Mouse (Mus musculus): ENCODE measurements around the gene Prcp. TPM values are rescaled to one million over a fixed set of nuclear protein-coding genes. Genes with fewer than 3 reads are reported as not detected.

The Prcp gene
- 10 to 100 TPM in 1 of 2 experiments, 1 to 10 TPM in 1; 8.8 to 10.9 TPM for total RNA-seq (2021)
- long read RNA-seq, experiment 1, transcript Prcp-201 (9 exons, 2,967 nt), result major isoform, 10 of 13 reads
- long read RNA-seq, experiment 1, partial matches to known transcripts, result 0 of 13 reads
- long read RNA-seq, experiment 1, other reads (novel, unspliced or antisense), result 0 of 13 reads
- long read RNA-seq, experiment 2, transcript Prcp-201 (9 exons, 2,967 nt), result major isoform, 8 of 11 reads
- long read RNA-seq, experiment 2, partial matches to known transcripts, result 0 of 11 reads
- long read RNA-seq, experiment 2, other reads (novel, unspliced or antisense), result 2 of 11 reads

GRCm38 (mm10) chr7:92874116-92874675 lies at the start of gene Prcp, which contains the start of gene Ddias:
Prcp (plus strand) TSS chr7:92874470.
Ddias (minus strand) TSS chr7:92874247.
- peak; percentile 92 to 96 for DNase-seq (ENCODE audit: low spot score in 2 of 2)

DNA sequence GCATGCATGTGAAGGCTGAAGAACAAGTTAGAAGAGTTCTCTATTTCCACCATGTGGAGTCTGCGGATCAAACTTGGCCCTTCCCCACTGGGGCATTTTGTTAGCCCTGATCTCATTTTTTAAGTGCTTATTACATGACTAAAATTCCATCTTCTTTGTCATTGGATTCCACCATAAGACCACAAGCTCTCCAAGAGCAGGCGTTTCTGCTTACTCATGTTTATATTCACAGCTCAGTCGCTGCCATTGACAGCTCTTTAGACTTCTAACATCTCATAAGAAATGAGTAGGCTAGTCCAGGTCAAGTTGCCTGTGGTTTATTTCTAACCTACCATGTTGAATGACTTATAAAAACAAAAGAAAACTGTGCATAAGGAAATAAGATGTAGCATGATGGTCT lies 48.0 kb upstream of the Prcp start:
- no peak for DNase-seq (ENCODE audit: low spot score in 2 of 2)

DNA sequence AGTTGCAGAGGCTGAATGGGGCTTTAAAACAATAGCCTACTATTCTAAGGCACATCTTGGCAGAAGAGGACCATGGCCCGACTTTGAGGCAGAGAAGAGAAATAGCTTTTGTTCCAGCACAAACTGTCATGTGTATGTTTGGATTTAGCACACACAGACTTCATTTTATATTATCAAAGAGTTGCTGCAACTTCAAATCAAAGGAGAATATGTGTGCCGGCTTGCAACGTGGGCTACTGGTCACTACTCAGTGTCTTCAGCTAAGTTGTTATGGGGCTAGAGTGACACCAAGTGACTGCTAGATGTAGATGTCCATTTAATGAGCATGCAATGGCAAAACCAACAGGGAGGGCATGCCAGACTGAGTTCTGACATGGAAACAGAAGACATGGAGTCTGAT lies 46.3 kb upstream of the Prcp start:
- DNase-seq (ENCODE audit: low spot score in 2 of 2), result no peak

DNA sequence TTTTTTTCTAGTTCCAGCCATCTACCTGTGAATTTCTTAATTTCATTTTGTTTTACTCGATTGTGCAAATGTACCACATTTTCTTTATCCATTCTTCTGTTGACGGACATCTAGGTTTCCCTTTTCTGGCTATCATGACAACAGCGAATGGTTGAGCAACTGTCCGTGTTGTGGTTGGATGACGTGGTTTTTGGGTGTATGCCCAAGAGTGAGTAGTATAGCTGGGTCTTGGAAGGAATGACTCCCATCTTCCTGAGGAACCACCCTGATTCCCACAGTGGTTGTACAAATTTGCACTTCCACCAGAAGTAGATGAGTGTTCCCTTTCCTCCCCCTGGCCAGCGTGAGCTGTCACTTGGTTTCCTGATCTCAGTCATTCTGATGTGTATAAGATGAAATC lies 41.9 kb upstream of the Prcp start:
- no peak for DNase-seq (ENCODE audit: low spot score in 2 of 2)

GRCm38 (mm10) chr7:92834391-92834790 lies 39.9 kb upstream of the Prcp start:
- no peak for DNase-seq (ENCODE audit: low spot score in 2 of 2)

DNA sequence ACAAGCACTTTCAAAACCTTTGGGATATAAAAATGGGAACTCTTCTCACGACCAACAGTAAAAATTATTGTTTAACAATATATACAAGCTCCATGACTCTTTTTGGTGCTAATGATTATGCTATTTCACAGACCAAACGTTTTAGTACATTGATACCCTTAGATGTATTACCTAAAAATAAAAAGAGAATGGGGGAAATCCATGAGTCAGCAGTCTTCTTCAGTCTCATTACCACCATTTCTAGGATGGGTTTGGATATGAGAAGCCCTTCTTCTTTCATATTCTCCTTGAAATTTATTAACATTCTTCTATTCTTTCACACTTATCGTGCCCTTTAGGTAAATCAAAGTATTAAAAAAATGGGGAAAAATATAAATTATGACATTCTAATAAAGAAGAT lies 37.8 kb upstream of the Prcp start:
- no peak for DNase-seq (ENCODE audit: low spot score in 2 of 2)

DNA sequence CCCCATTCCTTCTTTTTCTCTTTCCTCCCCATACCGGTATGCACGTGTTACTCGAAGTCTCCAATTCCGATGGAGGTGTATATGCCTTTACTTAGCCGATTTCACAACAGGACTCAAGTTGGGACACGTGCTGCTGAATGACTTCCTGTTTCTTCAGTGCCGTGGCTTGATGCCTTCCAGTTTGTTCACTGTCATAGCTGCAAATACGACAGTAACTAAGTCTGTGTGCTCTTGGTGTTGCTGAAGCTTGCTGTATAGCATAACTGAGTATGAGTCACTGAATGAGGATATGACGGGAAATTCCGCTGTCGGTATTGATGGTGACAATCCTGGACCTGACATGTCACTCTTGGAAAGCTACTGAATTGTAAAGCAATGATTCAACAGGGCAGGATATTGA lies 37.0 kb upstream of the Prcp start:
- DNase-seq (ENCODE audit: low spot score in 2 of 2), result no peak

GRCm38 (mm10) chr7:92837907-92838306 lies 36.4 kb upstream of the Prcp start:
- DNase-seq (ENCODE audit: low spot score in 2 of 2), result no peak

GRCm38 (mm10) chr7:92842254-92842653 lies 32.0 kb upstream of the Prcp start:
- DNase-seq (ENCODE audit: low spot score in 2 of 2), result no peak

DNA sequence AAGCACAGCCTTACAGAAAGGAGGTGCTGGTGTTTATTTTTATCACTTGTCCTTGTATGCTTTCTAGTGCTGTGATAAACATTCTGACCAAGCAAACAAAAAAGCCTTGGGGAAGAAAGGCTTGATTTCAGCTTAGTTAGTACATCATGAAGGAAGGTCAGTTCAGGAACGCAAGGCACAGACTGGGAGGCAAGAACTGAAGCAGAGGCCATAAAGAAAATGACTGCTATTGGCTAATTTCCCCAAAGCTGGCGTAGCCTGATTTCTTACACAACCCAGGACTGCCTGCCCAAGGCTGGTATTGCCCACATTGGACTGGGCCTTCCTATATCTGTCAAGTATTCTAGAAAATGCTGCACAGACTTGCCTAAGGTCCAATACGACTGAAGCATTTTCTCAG lies 26.0 kb upstream of the Prcp start:
- DNase-seq (ENCODE audit: low spot score in 2 of 2), result no peak

- peak in 1 of 2 experiments; percentile 55 for DNase-seq (ENCODE audit: low spot score in 2 of 2)
Observed at GRCm38 (mm10) chr7:92866526-92866925, 7.7 kb upstream of the Prcp start.

DNA sequence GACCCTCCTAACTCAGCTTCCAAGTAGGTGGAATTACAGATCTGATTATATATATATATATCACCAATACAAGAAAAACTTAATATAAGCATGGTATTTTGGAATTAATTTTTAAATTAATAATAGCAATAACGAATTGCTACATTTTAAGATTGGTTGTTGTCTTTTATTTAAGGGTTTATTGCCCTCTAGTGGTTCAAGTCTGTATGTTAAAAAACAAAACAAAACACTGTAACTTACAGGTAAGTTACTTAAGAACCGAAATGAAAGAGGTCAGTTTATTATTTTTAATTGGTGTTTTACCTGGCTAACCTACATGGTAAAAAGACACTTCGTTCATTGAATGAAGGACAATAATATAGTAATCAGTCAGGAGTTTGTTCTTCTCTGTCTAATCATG lies 4.1 kb upstream of the Prcp start:
- DNase-seq (ENCODE audit: low spot score in 2 of 2), result no peak

DNA sequence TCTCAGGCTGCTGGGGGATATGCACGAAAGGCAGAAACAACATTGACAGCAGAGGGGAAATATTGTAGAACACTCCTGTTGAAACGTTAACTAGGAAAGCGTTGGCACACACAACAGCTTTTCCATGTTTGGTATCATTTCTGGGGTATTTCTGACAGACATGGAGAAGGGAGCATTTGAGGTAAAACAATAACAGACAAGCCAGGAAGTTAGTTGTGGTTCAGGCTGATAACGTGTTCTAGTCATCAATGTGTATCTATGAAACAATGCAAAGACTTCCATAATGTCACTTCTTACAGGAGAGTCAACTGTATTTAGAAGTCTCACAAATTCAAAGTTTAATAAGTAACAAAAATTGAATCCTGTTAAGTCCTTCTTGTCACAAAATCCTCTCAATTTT lies 2.7 kb upstream of the Prcp start:
- DNase-seq (ENCODE audit: low spot score in 2 of 2), result no peak

- peak; percentile 83 to 88 for DNase-seq (ENCODE audit: low spot score in 2 of 2)
Observed at GRCm38 (mm10) chr7:92874761-92875408, 615 bp downstream of the Prcp start.

GRCm38 (mm10) chr7:92876066-92876465 lies 1.8 kb downstream of the Prcp start:
- DNase-seq (ENCODE audit: low spot score in 2 of 2), result no peak

DNA sequence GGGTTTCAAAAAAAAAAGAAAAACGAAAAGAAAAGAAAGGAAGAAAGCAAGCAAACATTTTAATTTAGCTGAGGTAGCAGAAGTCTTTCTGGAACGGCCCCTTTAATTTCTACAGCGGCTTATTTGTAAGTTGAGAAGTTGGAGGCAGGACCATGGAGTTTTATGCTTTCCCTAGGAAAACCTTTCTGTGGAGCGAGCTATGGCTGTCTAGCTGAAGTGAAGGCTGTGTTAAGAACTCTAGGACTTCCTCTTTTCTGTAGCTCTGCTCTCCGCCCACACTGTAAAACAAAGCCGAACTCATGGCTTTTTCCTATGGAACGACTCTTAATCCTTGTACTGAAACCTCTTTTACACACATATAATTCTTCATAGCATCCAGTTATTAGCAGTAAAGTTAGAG lies 2.3 kb downstream of the Prcp start:
- DNase-seq (ENCODE audit: low spot score in 2 of 2), result no peak

- DNase-seq (ENCODE audit: low spot score in 2 of 2), result no peak
Observed at GRCm38 (mm10) chr7:92878575-92879285, 4.5 kb downstream of the Prcp start.

DNA sequence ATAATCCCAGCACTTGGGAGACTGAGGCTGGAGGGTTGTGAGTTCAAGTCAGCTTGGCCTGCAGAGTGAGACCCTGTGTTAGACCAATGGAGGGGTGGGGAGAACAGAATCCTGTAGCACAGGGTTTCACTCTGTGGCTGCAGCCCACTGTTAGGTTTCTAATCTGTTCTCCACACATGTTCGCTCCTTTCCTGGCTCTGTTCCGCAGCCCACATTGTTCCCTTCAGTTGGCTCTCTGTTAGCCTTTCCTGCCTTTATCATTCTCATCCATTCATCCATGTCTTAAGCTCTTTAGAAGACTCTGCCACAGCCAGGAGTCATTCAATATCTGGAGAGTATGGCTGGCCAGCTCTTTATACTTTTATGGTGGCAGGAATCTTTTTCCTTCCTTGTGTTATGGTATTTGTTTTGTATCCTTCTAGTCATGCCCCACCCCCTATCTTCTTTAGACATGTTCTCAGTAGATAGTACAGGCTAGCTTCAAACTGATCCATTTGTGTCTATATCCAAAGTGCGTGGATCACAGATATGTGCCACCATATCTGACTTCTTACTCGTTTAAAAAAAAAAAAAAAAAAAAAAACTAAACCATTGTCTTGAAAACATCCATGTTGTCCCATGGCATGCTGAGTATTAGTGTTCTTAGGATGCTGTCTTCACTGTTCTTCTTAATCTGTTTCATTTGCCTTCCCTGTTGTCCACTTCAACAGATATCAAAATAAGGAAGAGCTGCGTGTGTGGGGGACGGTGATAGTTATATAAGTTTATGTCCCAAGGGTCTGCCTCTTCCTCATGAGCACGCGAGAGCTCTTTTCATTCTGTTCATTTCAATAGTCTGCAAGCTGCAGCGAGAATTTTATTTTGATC lies 9.8 kb downstream of the Prcp start:
- DNase-seq (ENCODE audit: low spot score in 2 of 2), result no peak

DNA sequence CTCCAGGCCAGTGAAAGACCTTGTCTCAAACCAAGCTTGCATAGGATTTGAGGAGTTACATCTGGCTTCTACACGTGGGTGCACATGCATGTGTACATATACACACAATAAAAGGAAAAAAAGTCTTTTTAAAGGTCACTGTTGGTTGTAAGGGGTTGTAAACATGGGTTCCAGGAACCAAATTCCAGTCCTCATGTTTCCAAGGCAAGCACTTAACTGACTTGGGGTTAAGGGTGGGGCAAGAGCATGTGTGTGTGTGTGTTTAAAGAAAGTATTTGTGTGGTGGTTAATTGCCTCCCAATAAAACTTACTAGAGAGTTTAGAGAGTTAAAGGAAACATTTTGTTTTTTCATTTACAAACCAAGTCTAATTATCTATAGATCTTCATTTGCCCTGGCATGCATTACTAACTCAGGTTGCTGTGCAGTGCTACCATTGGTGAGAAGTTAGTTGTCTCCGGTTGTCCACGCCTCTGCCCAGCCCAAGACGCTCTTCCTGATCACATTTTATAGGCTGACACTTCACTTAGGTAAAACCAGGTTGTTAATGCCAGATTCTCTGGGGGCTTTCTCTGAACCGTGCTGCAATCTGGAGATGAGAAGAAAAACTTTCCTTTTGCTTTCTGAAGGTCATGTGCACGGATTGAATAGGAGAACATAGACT lies 10.9 kb downstream of the Prcp start:
- DNase-seq (ENCODE audit: low spot score in 2 of 2), result no peak

DNA sequence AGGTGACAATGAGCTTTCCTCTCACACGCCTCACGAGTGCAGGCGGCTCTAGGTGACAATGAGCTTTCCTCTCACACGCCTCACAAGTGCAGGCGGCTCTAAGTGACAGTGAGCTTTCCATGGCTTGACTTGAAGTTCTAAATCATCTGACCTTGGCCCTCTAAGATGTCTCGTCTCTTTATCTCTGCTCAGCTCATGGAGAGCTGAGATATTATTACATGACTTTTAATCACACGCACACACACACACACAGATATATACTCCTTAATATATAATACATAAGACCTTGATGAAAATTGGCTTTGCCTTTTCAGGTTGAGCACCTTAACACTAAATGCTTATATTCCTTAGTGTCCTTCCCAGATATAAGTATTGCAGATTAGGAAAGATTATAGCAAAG lies 12.5 kb downstream of the Prcp start:
- no peak for DNase-seq (ENCODE audit: low spot score in 2 of 2)

Data from layer of hippocampus, postnatal 14 days (tissue).